Mouse (Mus musculus) erythroblast, adult 5-6 weeks (primary cell): ENCODE data around the gene Uhrf1bp1. TPM values are rescaled to one million over a fixed set of nuclear protein-coding genes. Genes with fewer than 3 reads are reported as not detected.

Source experiments
- ATAC-seq: replicated peaks from 2 replicates; pipeline ENCODE4 v1.8.0; 2016; ENCODE audit warnings: moderate number of reproducible peaks, mild to moderate bottlenecking, moderate TSS enrichment, inconsistent platforms; ENCODE audit not compliant: poor library complexity, low FRiP score, severe bottlenecking
- total RNA-seq, 2 experiments: library from RNA; stranded (forward) in 1 of 2; stranded (reverse) in 1 of 2; fragments of 150-400 nt in 1 of 2; fragments of 200-764, 138-1000 nt in 1 of 2; gene quantifications; 2 replicates each; pipeline versions ENCODE4 v1.2.3 to v1.2.4; 2015 to 2017; ENCODE audit warnings: low replicate concordance in 2 of 2

Uhrf1bp1 gene
- total RNA-seq, 2 experiments from 2014 or later: 4.3 to 4.4 TPM

GRCm38 (mm10) chr17:27942131-27942530 lies 85.9 kb downstream of the Uhrf1bp1 start:
- no peak for ATAC-seq

DNA sequence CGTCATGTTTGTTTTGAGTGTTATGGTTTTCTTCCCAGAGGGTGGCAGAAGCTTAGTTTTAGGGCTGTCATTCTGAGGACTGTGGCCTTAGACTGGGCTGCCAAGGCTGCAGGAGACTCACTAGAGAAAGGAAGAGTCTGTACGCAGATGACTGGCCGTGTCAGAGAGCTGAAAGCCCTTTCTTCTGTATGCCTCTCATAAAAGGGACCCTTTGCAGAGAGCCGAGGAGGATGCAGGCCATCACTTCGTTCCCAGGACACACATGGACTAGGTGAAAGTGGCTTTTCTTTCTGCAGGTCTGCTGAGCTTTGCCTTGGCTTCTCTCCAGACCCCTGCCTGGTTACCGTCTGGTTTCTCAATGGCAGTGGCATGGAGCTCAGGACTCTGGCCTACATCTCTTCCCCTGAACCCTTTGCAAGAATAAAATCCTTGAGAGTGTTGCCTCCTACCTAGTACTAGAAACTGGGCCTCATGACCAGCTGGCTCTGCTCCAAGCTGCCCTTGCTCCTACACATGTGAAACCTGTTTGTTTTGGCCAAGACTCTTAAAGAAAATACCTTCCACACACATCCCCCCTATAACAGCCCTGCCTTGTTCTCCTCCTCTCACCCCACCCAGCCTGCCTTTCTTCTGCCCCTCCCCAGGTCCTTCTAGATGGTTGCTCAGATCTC lies 89.4 kb downstream of the Uhrf1bp1 start:
- no peak for ATAC-seq

DNA sequence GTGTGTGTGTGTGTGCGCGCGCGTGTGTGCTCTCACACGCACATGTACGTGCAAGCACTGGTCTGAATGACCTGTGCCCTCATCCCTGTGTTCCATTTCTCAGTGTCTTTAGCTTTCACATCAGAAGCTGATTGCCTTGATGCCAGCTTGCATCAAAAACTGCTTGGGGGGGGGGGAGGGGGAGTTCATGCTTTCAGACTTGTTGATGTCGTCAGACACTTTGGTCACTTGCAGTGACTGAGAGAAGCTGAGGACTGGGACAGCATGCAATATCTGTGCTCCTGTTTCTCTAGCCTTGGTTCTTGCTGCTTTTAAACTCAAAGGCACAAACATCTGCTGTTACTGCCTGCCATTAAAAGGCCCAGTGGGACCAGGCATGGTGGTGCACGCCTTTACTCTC lies 90.1 kb downstream of the Uhrf1bp1 start:
- ATAC-seq: no peak

DNA sequence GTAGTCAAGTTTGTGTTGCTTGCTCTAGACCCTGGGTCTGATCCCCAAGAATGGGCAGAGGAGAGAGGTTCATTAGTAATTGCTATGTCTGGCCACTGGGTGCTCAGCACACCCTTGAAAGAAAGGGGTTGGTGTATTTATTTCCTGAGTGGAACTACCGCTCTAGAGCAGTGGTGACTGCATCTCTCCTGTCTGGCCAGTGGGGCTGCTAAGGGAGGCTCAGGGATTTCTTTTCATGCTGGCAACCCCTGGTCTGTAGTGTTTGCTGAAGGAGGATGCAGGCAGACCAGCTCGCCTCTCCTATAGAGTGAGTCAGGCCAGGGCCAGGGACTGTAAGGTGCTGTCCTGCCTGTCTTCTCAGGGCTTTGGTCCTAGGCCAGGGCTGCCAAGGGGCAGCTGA lies 90.9 kb downstream of the Uhrf1bp1 start:
- no peak for ATAC-seq

Other genes starting within 250 kb of the Uhrf1bp1 start
- 16.9 and 23.6 TPM in 2 replicates for gene Nudt3, start 232.9 kb upstream of the Uhrf1bp1 start, total RNA-seq (2015; ENCODE audit: low replicate concordance)
- 26.0 and 34.3 TPM in 2 replicates for gene Nudt3, start 232.9 kb upstream of the Uhrf1bp1 start, total RNA-seq (2017; ENCODE audit: low replicate concordance)
- gene RPS10-NUDT3, start 221.2 kb upstream of the Uhrf1bp1 start, total RNA-seq (2015; ENCODE audit: low replicate concordance): not detected in 2 replicates
- not detected in 2 replicates for gene RPS10-NUDT3, start 221.2 kb upstream of the Uhrf1bp1 start, total RNA-seq (2017; ENCODE audit: low replicate concordance)
- 540 and 553 TPM in 2 replicates for gene Rps10, start 219.8 kb upstream of the Uhrf1bp1 start, total RNA-seq (2015; ENCODE audit: low replicate concordance)
- 311 and 359 TPM in 2 replicates for gene Rps10, start 219.8 kb upstream of the Uhrf1bp1 start, total RNA-seq (2017; ENCODE audit: low replicate concordance)
- not detected in 2 replicates for gene Pacsin1, start 200.9 kb upstream of the Uhrf1bp1 start, total RNA-seq (2015; ENCODE audit: low replicate concordance)
- not detected in 2 replicates for gene Pacsin1, start 200.9 kb upstream of the Uhrf1bp1 start, total RNA-seq (2017; ENCODE audit: low replicate concordance)
- gene Spdef, start 127.5 kb upstream of the Uhrf1bp1 start, total RNA-seq (2015; ENCODE audit: low replicate concordance): not detected in 2 replicates
- not detected in 2 replicates for gene Spdef, start 127.5 kb upstream of the Uhrf1bp1 start, total RNA-seq (2017; ENCODE audit: low replicate concordance)
- 63.8 and 80.7 TPM in 2 replicates for gene D17Wsu92e, start 35.8 kb upstream of the Uhrf1bp1 start, total RNA-seq (2015; ENCODE audit: low replicate concordance)
- gene D17Wsu92e, start 35.8 kb upstream of the Uhrf1bp1 start, total RNA-seq (2017; ENCODE audit: low replicate concordance): 193 and 216 TPM in 2 replicates
- 20.6 and 60.0 TPM in 2 replicates for gene Snrpc, start 18.3 kb upstream of the Uhrf1bp1 start, total RNA-seq (2015; ENCODE audit: low replicate concordance)
- 43.8 and 51.5 TPM in 2 replicates for gene Snrpc, start 18.3 kb upstream of the Uhrf1bp1 start, total RNA-seq (2017; ENCODE audit: low replicate concordance)
- 6.1 and 6.7 TPM in 2 replicates for gene Anks1, start 52.9 kb downstream of the Uhrf1bp1 start, total RNA-seq (2015; ENCODE audit: low replicate concordance)
- gene Anks1, start 52.9 kb downstream of the Uhrf1bp1 start, total RNA-seq (2017; ENCODE audit: low replicate concordance): 6.1 and 8.5 TPM in 2 replicates
- gene Taf11, start 53.4 kb downstream of the Uhrf1bp1 start, total RNA-seq (2015; ENCODE audit: low replicate concordance): 5.2 and 9.8 TPM in 2 replicates
- gene Taf11, start 53.4 kb downstream of the Uhrf1bp1 start, total RNA-seq (2017; ENCODE audit: low replicate concordance): 5.4 and 8.5 TPM in 2 replicates
- not detected in 2 replicates for gene Tcp11, start 224.2 kb downstream of the Uhrf1bp1 start, total RNA-seq (2015; ENCODE audit: low replicate concordance)
- not detected in 2 replicates for gene Tcp11, start 224.2 kb downstream of the Uhrf1bp1 start, total RNA-seq (2017; ENCODE audit: low replicate concordance)